Mouse (Mus musculus) thymus, adult 2 months (tissue): ENCODE results near the gene Gm29564. TPM values are rescaled to one million over a fixed set of nuclear protein-coding genes. Genes with fewer than 3 reads are reported as not detected.
"Not testable (repeated sequence)": the region's sequence is repeated elsewhere in the genome, so short reads cannot be mapped to it uniquely, and the experiment has no call there.

Experiments used
- DNase-seq: peaks from one replicate; pipeline ENCODE4 v3.0.0; 2021
- H3K27ac ChIP-seq: fragments of 200-500 bp; 2 replicates; pipeline ENCODE4 v1.5.1; 2012; ENCODE audit warnings: low read length, control low read depth; ENCODE audit not compliant: control insufficient read depth, insufficient read depth
- H3K27me3 ChIP-seq: fragments of 200-500 bp; 2 replicates; pipeline ENCODE4 v1.6.1; 2012; ENCODE audit warnings: mild to moderate bottlenecking, low read length, moderate library complexity, mixed read lengths; ENCODE audit not compliant: control insufficient read depth, insufficient read depth
- H3K36me3 ChIP-seq: fragments of 200-500 bp; 2 replicates; pipeline ENCODE4 v1.6.1; 2012; ENCODE audit warnings: mild to moderate bottlenecking, low read length, moderate library complexity; ENCODE audit not compliant: control insufficient read depth, insufficient read depth
- H3K4me1 ChIP-seq: fragments of 200-500 bp; replicated peaks from 2 replicates; pipeline ENCODE4 v1.6.1; 2012; ENCODE audit warnings: low read length; ENCODE audit not compliant: control insufficient read depth, insufficient read depth
- H3K4me3 ChIP-seq: fragments of 200-500 bp; 2 replicates; pipeline ENCODE4 v1.5.1; 2012; ENCODE audit warnings: mild to moderate bottlenecking, low read length, control low read depth, moderate library complexity; ENCODE audit not compliant: control insufficient read depth, insufficient read depth
- WGBS: fragments of 180-500 bp; shearing (Covaris S2); methylation state at CpG from one replicate; pipeline ENCODE4 v1.1.7; 2018; 5-methylcytosine and 5-hydroxymethylcytosine counted together
- polyA plus RNA-seq: library from polyadenylated mRNA; depleted of rRNA; stranded (reverse); fragments of >200 nt; gene quantifications from 2 replicates; pipeline ENCODE4 v1.2.3, GENCODE M21; 2012; rRNA removed

Gm29564 gene
- not detected in 2 replicates for polyA plus RNA-seq

DNA sequence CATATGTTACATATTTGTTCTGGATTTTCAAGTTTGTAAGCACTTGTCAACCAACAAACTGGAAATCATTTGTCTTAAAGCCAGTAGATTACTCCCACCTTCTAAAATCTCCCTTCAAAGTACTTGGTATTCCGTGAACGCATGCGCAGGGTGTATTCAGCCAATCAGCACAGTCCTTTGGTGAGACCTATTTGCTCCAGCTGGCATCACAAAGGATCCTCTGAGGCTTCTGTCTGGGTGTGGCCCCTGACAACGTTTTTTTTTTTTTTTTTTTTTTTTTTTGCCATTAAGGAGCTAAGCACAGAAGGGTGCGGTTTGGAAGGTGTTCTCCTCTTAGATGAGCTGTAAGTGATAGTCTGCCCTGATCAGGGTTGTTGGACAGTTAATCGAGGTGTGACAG lies at the start of gene Gm29564:
Gene Gm29564, plus strand, starts transcription at position 301 of the 400 bp plus-strand sequence.
- WGBS = no CpG with 5 or more reads among the region's 6 CpGs
- DNase-seq, H3K36me3 ChIP-seq, H3K4me1 ChIP-seq, H3K27ac ChIP-seq, H3K27me3 ChIP-seq, H3K4me3 ChIP-seq: not testable (repeated sequence)

Other genes with a start within 250 kb of the Gm29564 start
- not detected in 2 replicates for gene Gm20867, start 249.8 kb upstream of the Gm29564 start, polyA plus RNA-seq